Mouse (Mus musculus) bone marrow macrophage, adult 2 months (primary cell): ENCODE data around the gene Ttc7. TPM values are rescaled to one million over a fixed set of nuclear protein-coding genes. Genes with fewer than 3 reads are reported as not detected.

Experiments
- H3K27ac ChIP-seq: 2 replicates; pipeline ENCODE4 v1.5.1; 2012; ENCODE audit warnings: low read depth, low read length; ENCODE audit not compliant: insufficient read depth
- H3K4me1 ChIP-seq: 2 replicates; pipeline ENCODE4 v1.6.1; 2012; ENCODE audit warnings: low read length; ENCODE audit not compliant: control insufficient read depth, insufficient read depth
- H3K4me3 ChIP-seq: 2 replicates; pipeline ENCODE4 v1.5.1; 2012; ENCODE audit warnings: mild to moderate bottlenecking, low read length, moderate library complexity; ENCODE audit not compliant: insufficient read depth
- CTCF ChIP-seq: IDR thresholded peaks from 2 replicates; pipeline ENCODE4 v1.5.1; 2012; ENCODE audit warnings: low read depth, mild to moderate bottlenecking, low read length, moderate library complexity
- POLR2A ChIP-seq: IDR thresholded peaks from 2 replicates; pipeline ENCODE4 v1.6.1; 2012; ENCODE audit warnings: mild to moderate bottlenecking, low read depth, low read length, borderline replicate concordance
- polyA plus RNA-seq: library from polyadenylated mRNA; stranded (reverse); fragments of >200 nt; gene quantifications from 2 replicates; pipeline ENCODE4 v1.2.4, GENCODE M21; 2012; ENCODE audit not compliant: missing spikeins, insufficient read depth, insufficient read length

Gene Ttc7
- polyA plus RNA-seq, 1 experiment: 93.3 TPM

DNA sequence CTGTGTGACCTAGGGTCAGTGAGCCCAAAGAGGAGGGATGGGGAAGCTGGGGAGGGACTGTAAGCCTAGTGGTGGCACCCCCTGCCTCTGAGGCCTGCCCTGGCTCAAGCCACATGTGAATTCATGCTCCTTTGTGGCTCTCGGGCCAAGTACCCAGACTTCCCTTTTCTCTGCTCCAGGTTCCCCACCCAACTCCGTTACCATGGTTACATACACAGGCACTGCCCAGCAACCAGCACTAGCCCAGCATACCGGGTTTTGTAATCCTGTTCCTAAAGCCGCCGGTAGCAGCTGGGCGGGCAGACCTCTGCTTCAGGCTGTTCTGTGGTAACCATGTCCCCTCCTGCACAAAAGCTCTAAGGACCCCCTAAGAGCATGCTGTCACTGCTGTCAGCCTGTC lies 44.3 kb downstream of the Ttc7 start:
- H3K4me3 ChIP-seq: no peak overlapping the region
- H3K27ac ChIP-seq: peak overlapping the region; percentile 42
- peaks cover 34% of the 10 kb centered on the region for H3K4me1 ChIP-seq
- no peak for TF ChIP-seq CTCF
- no peak for TF ChIP-seq POLR2A

DNA sequence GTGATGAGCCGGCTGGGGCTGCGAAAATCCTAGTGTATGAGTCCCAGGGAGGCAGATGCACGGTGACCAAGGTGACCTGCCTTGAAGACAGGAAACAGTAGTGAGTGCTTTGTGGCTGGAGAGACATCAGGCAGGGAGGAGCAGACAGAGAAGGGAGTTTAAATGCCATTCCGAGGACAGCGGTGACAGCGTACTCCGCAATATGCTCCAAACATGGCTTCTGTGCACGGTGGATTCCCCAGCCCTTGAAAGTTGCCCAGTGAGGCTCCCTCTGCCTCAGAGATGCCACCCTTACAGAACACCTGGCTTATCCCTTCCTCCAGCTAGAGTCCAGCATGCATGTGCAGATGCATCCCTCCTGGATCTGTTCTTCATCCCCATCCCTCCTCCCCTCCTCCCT lies 45.0 kb downstream of the Ttc7 start:
- no peak overlapping the region for H3K27ac ChIP-seq
- no peak overlapping the region for H3K4me3 ChIP-seq
- H3K4me1 ChIP-seq: peaks cover 41% of the 10 kb centered on the region
- no peak for TF ChIP-seq POLR2A
- TF ChIP-seq CTCF: no peak

DNA sequence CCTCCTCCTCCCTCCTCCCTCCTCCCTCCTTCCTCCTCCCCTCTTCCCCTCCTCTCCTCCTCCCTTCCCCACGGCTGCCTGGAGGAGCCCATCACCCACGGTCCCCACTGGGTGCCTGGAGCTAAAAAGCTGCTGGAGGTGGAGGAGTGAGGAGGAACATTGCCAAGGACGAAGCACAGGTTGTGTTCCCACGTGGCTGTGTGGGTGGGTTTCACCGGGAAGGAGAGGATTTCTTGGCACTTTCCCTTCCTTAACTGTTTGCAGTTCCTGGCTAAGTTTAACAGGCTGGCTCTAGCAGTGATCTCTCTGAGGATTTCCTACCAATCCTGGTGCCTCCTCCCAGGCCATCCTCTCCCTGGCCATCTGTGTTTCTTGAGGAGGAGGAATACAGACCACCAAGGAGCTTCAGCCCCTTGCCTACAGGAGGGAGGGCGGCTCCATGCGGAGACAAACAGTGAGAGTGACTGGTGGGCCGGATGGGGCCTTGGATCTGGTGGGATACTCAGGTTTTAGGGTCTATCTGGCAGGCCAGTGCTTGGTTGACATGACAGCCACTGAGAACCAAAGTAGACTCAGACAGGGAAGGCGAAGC lies 45.6 kb downstream of the Ttc7 start:
- H3K4me1 ChIP-seq: peaks cover 47% of the 10 kb centered on the region
- TF ChIP-seq POLR2A (no peak), CTCF (no peak)
- no peak overlapping the region for H3K27ac ChIP-seq
- no peak overlapping the region for H3K4me3 ChIP-seq

DNA sequence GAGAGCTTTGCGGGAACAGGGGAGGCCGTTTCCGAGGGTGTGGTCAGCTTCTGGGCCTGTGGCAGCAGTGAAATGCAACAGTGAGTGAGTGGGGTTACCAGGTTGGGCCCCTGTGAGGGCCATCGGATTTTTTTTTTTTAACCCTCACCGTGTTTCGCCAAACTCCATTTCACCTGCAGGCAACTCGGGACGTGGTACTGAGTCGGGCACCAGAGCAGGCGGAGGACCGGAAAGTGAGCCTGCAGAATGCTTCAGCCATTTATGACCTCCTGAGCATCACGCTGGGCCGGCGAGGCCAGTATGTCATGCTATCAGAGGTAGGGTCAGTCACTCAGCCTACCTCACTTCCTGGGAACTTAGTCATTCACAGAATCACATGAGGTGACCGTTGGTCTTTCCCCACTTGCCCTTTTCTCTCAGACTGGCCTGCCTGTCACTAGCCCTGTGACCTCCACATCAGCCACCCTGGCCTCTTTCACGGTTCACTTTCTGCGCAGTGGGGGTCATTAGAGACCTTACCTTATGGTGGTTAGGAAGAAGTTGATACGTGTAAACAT lies 46.5 kb downstream of the Ttc7 start:
- Histone ChIP-seq H3K4me1 (peaks cover 47% of the 10 kb centered on the region), H3K4me3 (no peak overlapping the region), H3K27ac (no peak overlapping the region)
- TF ChIP-seq POLR2A (no peak), CTCF (no peak)

DNA sequence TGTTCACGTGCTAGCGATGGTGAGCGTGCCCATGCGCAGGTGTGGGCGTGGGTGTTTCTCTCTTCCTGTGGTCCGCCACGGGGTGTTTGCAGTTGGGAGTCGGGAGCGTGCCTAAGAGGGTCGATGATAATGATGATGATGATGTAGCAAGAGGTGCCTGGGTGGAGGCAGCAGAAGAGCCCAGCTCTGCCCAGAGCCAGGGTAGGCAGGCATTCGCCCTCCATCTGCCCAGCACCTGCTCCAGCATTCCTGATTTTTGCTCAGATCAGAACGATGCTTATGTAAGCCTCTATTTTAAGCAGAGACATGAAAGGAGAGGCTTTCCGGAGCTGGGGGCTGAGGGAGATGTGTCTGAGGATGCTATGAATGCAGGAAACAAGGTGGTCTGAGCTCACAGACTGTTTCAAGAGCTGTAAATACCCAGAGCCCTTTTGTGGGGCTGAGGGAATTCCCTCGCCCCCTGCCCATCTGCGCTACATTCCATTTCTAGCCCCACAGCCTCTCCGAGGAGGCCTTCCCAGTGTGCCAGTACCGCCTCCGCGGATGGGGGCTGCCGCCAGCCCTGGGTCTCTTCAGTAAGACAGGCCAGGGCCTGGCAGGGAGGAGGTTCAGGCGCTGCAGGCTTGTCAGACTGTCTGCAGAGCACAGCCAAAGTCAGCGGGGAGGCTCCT lies 47.7 kb downstream of the Ttc7 start:
- Histone ChIP-seq H3K4me3 (0 out of 2 replicates have a peak overlapping the region, but pooled peaks have one; percentile 1), H3K27ac (peak overlapping the region; percentile 70), H3K4me1 (peaks cover 47% of the 10 kb centered on the region)
- TF ChIP-seq CTCF: no peak
- TF ChIP-seq POLR2A: no peak

DNA sequence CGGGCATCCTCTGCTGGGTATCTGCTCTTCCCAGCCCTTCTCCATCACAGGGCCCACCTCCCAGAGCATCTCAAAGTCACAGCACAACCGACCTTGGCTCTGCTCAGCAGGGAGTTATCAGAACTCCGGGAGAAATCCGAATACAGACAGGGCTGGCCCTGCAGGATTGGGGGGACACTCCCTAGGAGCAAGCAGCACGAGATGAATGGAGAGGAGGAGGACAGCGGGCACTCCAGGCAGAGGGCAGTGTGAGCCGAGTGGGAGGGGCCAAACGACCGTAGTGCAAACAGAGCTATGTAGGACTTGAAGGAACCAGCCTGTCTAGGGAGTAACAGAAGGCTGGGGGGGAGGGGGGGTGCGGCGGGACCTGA lies 48.2 kb downstream of the Ttc7 start:
- Histone ChIP-seq H3K27ac (peak overlapping the region; percentile 70), H3K4me3 (0 out of 2 replicates have a peak overlapping the region, but pooled peaks have one; percentile 1), H3K4me1 (peaks cover 47% of the 10 kb centered on the region)
- TF ChIP-seq POLR2A (no peak), CTCF (no peak)

DNA sequence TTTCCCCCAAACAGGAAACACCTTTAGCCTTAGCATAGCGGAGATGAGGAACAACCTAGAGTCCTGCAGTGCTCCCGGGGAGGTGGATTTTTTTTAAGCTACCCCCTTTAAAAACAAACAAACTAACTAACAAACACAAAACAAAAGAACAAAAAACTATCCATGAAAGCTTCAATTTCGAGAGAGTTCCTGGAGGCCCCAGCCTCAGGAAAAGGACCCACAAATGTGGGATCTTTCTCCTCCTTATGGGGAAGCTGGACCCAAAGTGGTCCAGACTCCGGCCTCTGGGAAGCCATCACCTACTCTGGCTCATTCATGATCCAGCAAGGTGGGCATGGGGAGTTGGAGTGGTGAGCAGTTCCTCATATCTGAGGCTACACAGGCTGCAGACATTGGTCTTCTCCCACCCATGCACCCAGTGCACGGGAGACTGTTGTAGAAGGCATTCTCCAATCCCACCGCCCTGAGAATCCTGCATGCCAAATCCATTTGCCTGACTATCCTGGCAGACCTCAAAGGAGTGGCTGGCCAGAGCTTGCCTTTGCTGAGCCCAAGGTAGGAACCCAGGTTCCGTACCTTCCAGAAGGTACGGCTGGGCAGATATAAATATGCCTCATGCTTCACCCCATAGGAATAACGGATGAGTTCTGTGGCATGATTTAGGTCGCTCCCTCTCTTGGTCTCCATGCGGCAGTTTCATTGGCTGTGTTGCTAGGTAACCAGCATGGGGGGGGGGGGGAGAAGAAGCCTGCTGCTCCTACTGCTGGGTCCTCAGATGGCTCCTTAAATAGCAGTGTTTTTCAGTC lies 48.9 kb downstream of the Ttc7 start:
- Histone ChIP-seq H3K4me3 (no peak overlapping the region), H3K27ac (peak overlapping the region; percentile 79), H3K4me1 (peaks cover 44% of the 10 kb centered on the region)

DNA sequence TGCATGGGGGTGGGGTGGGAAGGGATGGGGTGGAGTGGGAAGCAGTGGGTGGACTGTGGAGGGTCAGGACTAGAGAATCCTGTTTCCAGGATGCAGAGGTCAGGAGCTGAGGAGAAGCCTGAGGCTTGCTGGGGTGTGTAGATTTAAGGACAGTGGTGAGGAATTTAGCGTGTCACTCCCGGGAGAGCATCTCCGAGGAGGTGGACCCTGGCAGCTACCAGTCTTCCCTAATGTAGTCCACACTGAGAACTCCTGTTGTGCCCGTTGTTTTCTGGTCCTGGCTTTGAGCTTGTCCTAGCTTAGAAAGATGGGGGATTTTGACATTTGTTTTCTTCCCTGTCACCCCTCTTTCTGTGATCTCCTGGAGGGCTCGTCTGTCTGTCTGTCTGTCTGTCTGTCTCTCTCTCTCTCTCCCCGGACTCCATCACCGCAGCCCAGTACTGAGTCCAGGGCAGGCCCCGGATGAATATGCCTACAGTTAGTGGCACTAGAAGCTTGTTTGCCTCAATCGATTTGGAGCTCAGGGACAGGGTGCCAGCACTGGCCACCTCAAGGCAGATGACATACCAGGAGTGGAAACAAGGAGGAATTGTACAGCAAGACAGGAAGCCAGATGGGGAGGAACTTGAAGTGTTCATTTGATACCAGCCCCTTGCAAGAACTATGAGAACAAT lies 49.6 kb downstream of the Ttc7 start:
- Histone ChIP-seq H3K27ac (peak overlapping the region; percentile 56), H3K4me1 (peaks cover 38% of the 10 kb centered on the region), H3K4me3 (no peak overlapping the region)
- TF ChIP-seq CTCF (no peak), POLR2A (no peak)

More for the DNA sequence above, 48.9 kb downstream of the Ttc7 start:
- TF ChIP-seq CTCF: no peak
- no peak for TF ChIP-seq POLR2A

DNA sequence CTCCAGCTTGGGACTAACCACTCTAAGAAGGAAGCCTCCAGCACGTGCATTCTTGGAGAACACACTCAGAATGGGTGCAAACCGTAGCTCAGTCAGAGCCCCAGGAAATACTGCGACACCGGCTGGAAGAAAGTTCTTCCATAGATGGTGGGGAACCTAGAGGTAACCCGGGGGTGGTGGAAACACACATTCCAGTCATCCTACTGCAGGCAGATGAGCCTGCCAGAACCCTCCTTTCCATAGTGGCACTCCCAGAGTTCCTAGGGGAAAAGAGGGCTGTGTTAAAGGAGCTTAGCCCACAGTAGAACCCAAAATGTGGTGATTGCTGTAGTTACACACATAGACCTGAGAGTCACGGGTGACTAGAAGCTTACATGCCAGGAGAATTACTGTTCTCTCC lies 50.2 kb downstream of the Ttc7 start:
- Histone ChIP-seq H3K4me3 (no peak overlapping the region), H3K27ac (peak overlapping the region; percentile 56; the same call in 1 of the 2 replicates), H3K4me1 (peaks cover 34% of the 10 kb centered on the region)
- no peak for TF ChIP-seq CTCF
- TF ChIP-seq POLR2A: no peak
